Mouse (Mus musculus) embryonic facial prominence, embryonic 14.5 days (tissue): ENCODE results near the gene Foxf2. TPM values are rescaled to one million over a fixed set of nuclear protein-coding genes. Genes with fewer than 3 reads are reported as not detected.

Experiments
- ATAC-seq: fragments of 200-750 bp; cut with Nextera tagmentation; 2 replicates; pipeline ENCODE4 v1.8.0; 2017; ENCODE audit warnings: low read depth, moderate number of reproducible peaks, moderate TSS enrichment
- DNase-seq: peaks from one replicate; pipeline ENCODE4 v3.0.0-alpha.2; 2015; ENCODE audit warnings: low spot score
- H3K27ac ChIP-seq: fragments of 300-500 bp; sonication (generic); replicated peaks from 2 replicates; pipeline ENCODE4 v1.5.1; 2014; ENCODE audit warnings: low read depth, mild to moderate bottlenecking, low read length, moderate library complexity
- H3K27me3 ChIP-seq: fragments of 300-500 bp; sonication (generic); replicated peaks from 2 replicates; pipeline ENCODE4 v1.6.1; 2014; ENCODE audit warnings: low read length; ENCODE audit not compliant: control insufficient read depth, insufficient read depth
- H3K36me3 ChIP-seq: fragments of 300-500 bp; sonication (generic); 2 replicates; pipeline ENCODE4 v1.6.1; 2014; ENCODE audit warnings: low read length, mixed read lengths; ENCODE audit not compliant: control insufficient read depth, insufficient read depth
- H3K4me1 ChIP-seq: fragments of 300-500 bp; sonication (generic); 2 replicates; pipeline ENCODE4 v1.6.1; 2014; ENCODE audit warnings: antibody characterized with exemption, low read length; ENCODE audit not compliant: control insufficient read depth, insufficient read depth
- H3K4me2 ChIP-seq: fragments of 300-500 bp; sonication (generic); 2 replicates; pipeline ENCODE4 v1.6.1; 2014; ENCODE audit warnings: low read depth, mild to moderate bottlenecking, low read length, moderate library complexity, mixed read lengths
- H3K4me3 ChIP-seq: fragments of 300-500 bp; sonication (generic); 2 replicates; pipeline ENCODE4 v1.5.1; 2014; ENCODE audit warnings: low read depth, mild to moderate bottlenecking, low read length
- H3K9ac ChIP-seq: fragments of 300-500 bp; sonication (generic); 2 replicates; pipeline ENCODE4 v1.6.1; 2014; ENCODE audit warnings: low read depth, mild to moderate bottlenecking, low read length, moderate library complexity, mixed read lengths
- H3K9me3 ChIP-seq: fragments of 300-500 bp; sonication (generic); 2 replicates; pipeline ENCODE4 v1.6.1; 2016; ENCODE audit warnings: low read length; ENCODE audit not compliant: control insufficient read depth
- WGBS: fragments of 180-500 bp; shearing (Covaris S2); extraction: QIAGEN DNeasy Blood & Tissue Kit; methylation state at CpG from one replicate; pipeline ENCODE4 v1.1.7; 2014; 5-methylcytosine and 5-hydroxymethylcytosine counted together
- polyA plus RNA-seq: library from polyadenylated mRNA; unstranded; fragments of >200 nt; fragmentation: Nextera tagmentation; extraction: Ambion mirVana; gene quantifications from 2 replicates; pipeline ENCODE4 v1.2.1, GENCODE M21; 2014

Foxf2 gene
- 5.1 and 5.3 TPM in 2 replicates for polyA plus RNA-seq

GRCm38 (mm10) chr13:31625333-31626101, at the start of gene Foxf2:
Gene Foxf2, plus strand, starts transcription at chr13:31625816.
- Histone ChIP-seq H3K9ac (peak within 1 kb of the TSS; percentile 77), H3K27me3 (peaks cover 100% of the 10 kb centered on the region), H3K9me3 (no peaks in the 10 kb centered on the region), H3K4me3 (peak within 1 kb of the TSS; percentile 59), H3K36me3 (no peaks in the 10 kb centered on the region), H3K4me2 (peak within 1 kb of the TSS; percentile 95), H3K27ac (peak within 1 kb of the TSS; percentile 84), H3K4me1 (peaks cover 10% of the 10 kb centered on the region; the same call in 1 of the 2 replicates)
- ATAC-seq (peak; percentile 42), DNase-seq (peak; percentile 50)
- WGBS, result under 1% methylated on average over 15 of the region's 74 CpGs

- no peak for ATAC-seq
- Histone ChIP-seq H3K27ac (no peak overlapping the region), H3K4me2 (no peak overlapping the region), H3K27me3 (no peaks in the 10 kb centered on the region), H3K9me3 (no peaks in the 10 kb centered on the region), H3K4me1 (no peaks in the 10 kb centered on the region), H3K9ac (no peak overlapping the region), H3K4me3 (no peak overlapping the region), H3K36me3 (no peaks in the 10 kb centered on the region)
- 46% methylated on average over 4 of the region's 4 CpGs for WGBS
- DNase-seq, result no peak
Measured at GRCm38 (mm10) chr13:31576696-31577095, 48.9 kb upstream of the Foxf2 start.

GRCm38 (mm10) chr13:31577576-31577975, 48.0 kb upstream of the Foxf2 start:
- H3K36me3 ChIP-seq, result no peaks in the 10 kb centered on the region
- 17% methylated on average over 6 of the region's 6 CpGs for WGBS
- H3K9ac ChIP-seq, result no peak overlapping the region
- ATAC-seq (no peak), DNase-seq (no peak)
- H3K4me1 ChIP-seq, result no peaks in the 10 kb centered on the region
- no peaks in the 10 kb centered on the region for H3K9me3 ChIP-seq
- H3K27ac ChIP-seq, result no peak overlapping the region
- H3K4me3 ChIP-seq, result no peak overlapping the region
- H3K27me3 ChIP-seq, result no peaks in the 10 kb centered on the region
- no peak overlapping the region for H3K4me2 ChIP-seq

GRCm38 (mm10) chr13:31578389-31578788, 47.2 kb upstream of the Foxf2 start:
- Histone ChIP-seq H3K27ac (no peak overlapping the region), H3K27me3 (no peaks in the 10 kb centered on the region), H3K4me2 (no peak overlapping the region), H3K9me3 (no peaks in the 10 kb centered on the region), H3K4me3 (no peak overlapping the region), H3K4me1 (no peaks in the 10 kb centered on the region), H3K9ac (no peak overlapping the region), H3K36me3 (no peaks in the 10 kb centered on the region)
- ATAC-seq (no peak), DNase-seq (peak; percentile 39)
- WGBS, result 41% methylated on average over 10 of the region's 10 CpGs

- H3K4me3 ChIP-seq, result no peak overlapping the region
- 58% methylated on average over 9 of the region's 9 CpGs for WGBS
- H3K36me3 ChIP-seq, result no peaks in the 10 kb centered on the region
- H3K4me2 ChIP-seq, result no peak overlapping the region
- no peak overlapping the region for H3K27ac ChIP-seq
- H3K9me3 ChIP-seq, result no peaks in the 10 kb centered on the region
- no peaks in the 10 kb centered on the region for H3K4me1 ChIP-seq
- DNase-seq, result no peak
- no peak overlapping the region for H3K9ac ChIP-seq
- no peaks in the 10 kb centered on the region for H3K27me3 ChIP-seq
- ATAC-seq, result 0 out of 2 replicates have a peak, but pooled peaks have one; percentile 68
Measured at GRCm38 (mm10) chr13:31579866-31580265, 45.8 kb upstream of the Foxf2 start.

GRCm38 (mm10) chr13:31587341-31587740, 38.3 kb upstream of the Foxf2 start:
- 75% methylated on average over 5 of the region's 5 CpGs for WGBS
- Histone ChIP-seq H3K4me2 (no peak overlapping the region), H3K36me3 (no peaks in the 10 kb centered on the region), H3K4me3 (no peak overlapping the region), H3K4me1 (no peaks in the 10 kb centered on the region), H3K9me3 (0 out of 2 replicates have a peak, but pooled peaks cover 4% of the 10 kb centered on the region), H3K27ac (no peak overlapping the region), H3K27me3 (0 out of 2 replicates have a peak, but pooled peaks cover 3% of the 10 kb centered on the region), H3K9ac (no peak overlapping the region)
- ATAC-seq (no peak), DNase-seq (no peak)

- no peaks in the 10 kb centered on the region for H3K4me1 ChIP-seq
- ATAC-seq (no peak), DNase-seq (no peak)
- H3K27me3 ChIP-seq, result no peaks in the 10 kb centered on the region
- no peaks in the 10 kb centered on the region for H3K9me3 ChIP-seq
- no peak overlapping the region for H3K9ac ChIP-seq
- H3K4me3 ChIP-seq, result no peak overlapping the region
- 68% methylated on average over 5 of the region's 5 CpGs for WGBS
- no peak overlapping the region for H3K27ac ChIP-seq
- H3K36me3 ChIP-seq, result no peaks in the 10 kb centered on the region
- H3K4me2 ChIP-seq, result no peak overlapping the region
Measured at GRCm38 (mm10) chr13:31599576-31599975, 26.0 kb upstream of the Foxf2 start.

- no peak overlapping the region for H3K9ac ChIP-seq
- H3K36me3 ChIP-seq, result no peaks in the 10 kb centered on the region
- DNase-seq (no peak), ATAC-seq (no peak)
- H3K9me3 ChIP-seq, result no peaks in the 10 kb centered on the region
- H3K4me3 ChIP-seq, result no peak overlapping the region
- no peaks in the 10 kb centered on the region; the same call in 1 of the 2 replicates for H3K27me3 ChIP-seq
- H3K27ac ChIP-seq, result no peak overlapping the region
- H3K4me2 ChIP-seq, result no peak overlapping the region
- WGBS, result 50% methylated on average over 6 of the region's 6 CpGs
- no peaks in the 10 kb centered on the region for H3K4me1 ChIP-seq
Measured at GRCm38 (mm10) chr13:31603964-31604363, 21.7 kb upstream of the Foxf2 start.
